Mouse (Mus musculus): Measurements from ENCODE around the gene Oxnad1.
"Not testable (repeated sequence)": the region's sequence is repeated elsewhere in the genome, so short reads cannot be mapped to it uniquely, and the experiment has no call there.

The Oxnad1 gene

DNA sequence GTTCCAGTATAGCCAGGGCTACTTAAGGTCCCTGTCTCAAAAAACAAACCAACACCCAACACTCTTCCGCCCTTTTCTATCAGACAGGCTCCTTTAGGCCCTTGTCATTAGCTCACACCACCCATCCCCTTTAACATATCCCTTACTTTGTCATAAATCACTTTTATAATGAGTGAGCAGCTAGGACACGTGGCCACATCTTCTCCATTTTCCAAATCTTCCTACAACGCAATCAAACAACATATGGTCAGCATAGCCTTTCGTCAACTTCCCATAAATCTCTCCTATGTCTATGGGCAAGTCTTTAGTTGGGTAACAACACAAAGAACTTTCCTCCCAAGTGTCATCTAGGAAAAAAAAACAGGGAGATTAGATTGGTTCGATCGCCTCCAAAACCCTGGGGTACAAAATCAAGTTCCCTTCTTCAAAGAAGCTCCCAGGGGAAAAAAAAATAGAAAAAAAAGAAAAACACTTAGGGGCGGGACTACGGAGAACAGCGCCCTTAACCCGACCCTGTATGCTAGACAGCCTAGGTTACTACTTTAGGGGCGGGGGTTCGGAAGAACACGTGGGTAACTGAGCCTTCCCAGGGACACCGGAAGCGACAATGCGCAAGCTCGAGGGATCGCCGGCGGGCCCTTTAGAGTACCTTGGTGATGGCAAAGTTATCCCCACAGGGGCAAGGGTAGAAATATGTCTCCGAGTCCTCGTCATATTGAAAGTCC is at the start of gene Oxnad1:
Gene Oxnad1 (plus strand): TSS at position 614 of the 725 bp plus-strand sequence.
- DNase-seq (ENCODE audit: low spot score), result no peak

DNA sequence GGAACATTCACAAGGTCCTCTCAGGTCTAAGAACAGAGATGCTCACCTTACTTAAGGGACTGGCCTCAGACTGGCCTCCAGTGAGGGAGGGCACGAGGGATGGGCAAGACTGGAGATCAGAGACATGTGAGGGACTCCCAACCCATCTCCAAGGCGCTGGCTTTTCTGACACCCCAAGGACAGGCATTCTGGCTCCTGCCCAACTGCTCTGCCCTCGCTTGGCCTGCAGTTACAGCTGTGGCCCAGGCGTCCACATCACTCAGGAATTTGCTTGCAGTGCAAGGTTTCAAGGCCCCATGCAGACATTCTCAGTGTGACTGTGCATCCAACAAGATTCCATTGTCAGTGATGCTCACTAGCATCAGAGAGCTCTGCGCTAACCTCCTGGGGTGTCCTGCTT is 48.7 kb upstream of the Oxnad1 start:
- DNase-seq (ENCODE audit: low spot score), result no peak

GRCm38 (mm10) chr14:32037661-32038252 is 47.4 kb upstream of the Oxnad1 start:
- no peak for DNase-seq (ENCODE audit: low spot score)

DNA sequence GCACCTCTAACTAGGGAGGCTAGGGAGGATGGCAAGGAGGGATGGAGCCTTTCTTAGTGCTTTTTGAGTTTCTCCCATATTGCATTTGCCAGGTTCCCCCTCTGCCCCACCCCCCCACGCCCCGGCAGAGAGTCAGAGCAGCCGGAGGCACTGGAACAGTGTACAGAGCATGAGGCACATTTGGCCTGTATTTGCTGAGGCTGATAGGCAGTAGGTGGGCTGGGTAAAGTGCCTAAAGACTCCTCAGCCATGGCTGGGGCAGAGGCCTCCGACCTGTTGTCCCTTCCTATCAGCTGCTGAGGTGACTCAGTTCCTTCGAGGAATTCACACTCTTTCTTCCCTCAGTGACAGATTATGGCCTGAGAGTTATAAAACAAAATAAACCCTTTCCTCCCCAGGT is 43.1 kb upstream of the Oxnad1 start:
- no peak for DNase-seq (ENCODE audit: low spot score)

- no peak for DNase-seq (ENCODE audit: low spot score)
These were observed 38.8 kb upstream of the Oxnad1 start for GRCm38 (mm10) chr14:32046357-32046756.

DNA sequence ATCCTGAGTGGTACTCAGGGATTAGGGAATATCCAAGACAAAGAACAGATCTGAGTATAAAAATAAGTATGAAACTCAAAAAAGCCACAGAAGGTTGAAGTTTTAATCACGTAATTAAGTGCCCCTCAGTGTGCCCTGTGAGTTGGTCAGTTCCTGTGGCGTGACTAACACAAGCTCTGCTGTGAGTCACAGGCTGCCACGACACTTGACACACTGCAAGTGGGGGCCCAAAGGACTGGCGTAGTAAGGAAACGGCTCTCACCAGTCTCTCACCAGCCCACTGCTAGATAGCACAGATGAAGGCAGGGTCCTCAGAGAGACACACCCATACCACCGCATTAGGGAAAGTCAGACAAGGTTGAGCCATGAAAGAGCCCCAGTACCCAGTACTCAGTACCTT is 35.0 kb upstream of the Oxnad1 start:
- no peak for DNase-seq (ENCODE audit: low spot score)

- no peak for DNase-seq (ENCODE audit: low spot score)
These were observed 31.3 kb upstream of the Oxnad1 start for GRCm38 (mm10) chr14:32053895-32054294.

GRCm38 (mm10) chr14:32054788-32055187 is 30.4 kb upstream of the Oxnad1 start:
- no peak for DNase-seq (ENCODE audit: low spot score)

DNA sequence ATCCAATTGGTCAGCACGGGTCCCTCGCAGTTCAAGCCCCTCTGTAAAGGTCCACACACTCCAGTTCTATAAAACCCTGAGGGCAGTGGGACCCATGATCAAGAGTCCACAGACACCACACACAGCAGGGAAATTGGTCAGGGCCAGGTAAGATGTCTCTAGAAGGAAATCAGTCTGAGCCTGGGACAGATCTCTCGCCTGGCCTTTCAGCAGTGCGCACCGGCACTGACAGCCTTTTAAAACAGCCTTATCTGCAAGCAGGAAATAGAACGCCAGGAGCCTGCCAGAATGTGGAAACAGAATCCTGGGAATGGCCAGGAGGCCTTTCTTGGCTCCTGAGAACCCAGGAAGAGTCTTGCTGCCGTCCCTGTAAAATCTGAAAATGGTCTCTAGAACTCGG is 29.4 kb upstream of the Oxnad1 start:
- DNase-seq (ENCODE audit: low spot score), result no peak

GRCm38 (mm10) chr14:32056675-32057074 is 28.5 kb upstream of the Oxnad1 start:
- DNase-seq (ENCODE audit: low spot score), result no peak

- no peak for DNase-seq (ENCODE audit: low spot score)
These were observed 27.5 kb upstream of the Oxnad1 start for GRCm38 (mm10) chr14:32057664-32058063.

- no peak for DNase-seq (ENCODE audit: low spot score)
These were observed 23.8 kb upstream of the Oxnad1 start for GRCm38 (mm10) chr14:32061398-32061797.

DNA sequence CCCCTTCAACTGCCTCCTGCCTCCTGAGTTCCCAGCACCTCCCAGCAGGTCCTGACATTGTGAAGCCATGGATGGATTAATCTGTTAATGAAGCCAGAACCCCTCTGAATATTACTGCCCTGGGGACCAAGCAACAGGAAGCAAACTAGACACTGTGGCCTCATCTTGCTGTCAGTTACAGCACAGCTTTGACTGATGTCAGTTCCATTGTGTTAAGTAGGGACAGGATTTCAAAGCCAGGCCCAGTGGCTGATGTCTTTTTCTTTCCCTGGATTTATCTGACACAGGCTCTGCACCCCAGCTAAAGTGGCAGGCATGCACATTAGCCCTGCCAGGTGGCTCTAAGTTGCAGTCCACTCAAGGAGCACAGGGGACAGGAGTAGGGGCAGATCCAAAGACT is 12.4 kb upstream of the Oxnad1 start:
- DNase-seq (ENCODE audit: low spot score), result no peak

GRCm38 (mm10) chr14:32073211-32073685 is 11.9 kb upstream of the Oxnad1 start:
- peak; percentile 47 for DNase-seq (ENCODE audit: low spot score)

DNA sequence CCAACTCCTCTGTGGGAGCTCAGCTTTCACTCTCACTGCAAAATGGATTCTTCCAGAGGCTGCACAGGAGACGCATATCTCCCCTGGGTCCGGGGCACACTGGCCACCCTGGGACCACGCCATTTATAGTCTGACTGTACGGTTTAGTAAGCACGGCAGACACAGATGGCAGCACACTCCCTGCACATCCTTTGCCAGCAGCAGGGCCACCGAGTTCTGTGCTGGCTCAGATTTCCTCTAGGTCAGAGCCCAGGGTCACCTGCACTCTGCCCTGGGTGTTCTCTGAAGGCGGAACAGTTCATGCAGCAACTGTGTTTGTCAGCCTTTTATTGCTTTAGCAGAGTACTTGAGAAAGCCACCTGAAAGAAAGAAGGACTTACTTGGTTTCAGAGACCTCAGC is 11.3 kb upstream of the Oxnad1 start:
- no peak for DNase-seq (ENCODE audit: low spot score)

DNA sequence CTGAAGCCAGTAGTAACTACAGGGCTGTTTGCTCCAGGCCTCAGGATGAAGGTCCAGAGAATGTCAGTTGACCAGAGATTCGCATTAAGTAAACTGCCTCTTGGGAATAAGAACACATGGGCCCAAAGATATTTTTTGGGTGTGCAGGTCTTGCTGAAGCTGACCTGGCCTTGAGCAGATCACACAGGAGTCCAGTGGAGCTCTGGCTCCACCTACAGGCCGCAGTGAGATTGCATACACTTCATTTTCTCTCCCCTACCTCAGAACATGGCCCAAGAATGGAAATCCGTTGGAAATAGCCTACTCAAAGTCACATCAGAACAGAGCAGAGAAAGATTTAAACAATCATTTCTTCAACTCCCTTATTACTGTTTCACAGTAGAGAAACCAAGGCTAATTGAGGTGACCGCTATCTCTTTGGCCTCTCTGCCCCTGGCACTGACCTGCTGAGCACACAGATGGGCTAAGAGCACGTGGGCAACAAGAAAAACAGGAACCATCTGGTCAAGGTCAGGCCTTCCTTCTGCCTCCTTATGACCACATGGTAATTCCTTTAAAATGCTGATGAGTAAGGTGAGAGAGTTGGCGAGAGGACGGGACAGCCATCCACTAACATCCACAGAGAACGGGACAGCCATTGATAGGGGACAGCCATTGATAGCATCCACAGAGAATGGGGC is 8.1 kb upstream of the Oxnad1 start:
- peak; percentile 66 for DNase-seq (ENCODE audit: low spot score)

- no peak for DNase-seq (ENCODE audit: low spot score)
These were observed 4.1 kb upstream of the Oxnad1 start for GRCm38 (mm10) chr14:32081026-32081425.

DNA sequence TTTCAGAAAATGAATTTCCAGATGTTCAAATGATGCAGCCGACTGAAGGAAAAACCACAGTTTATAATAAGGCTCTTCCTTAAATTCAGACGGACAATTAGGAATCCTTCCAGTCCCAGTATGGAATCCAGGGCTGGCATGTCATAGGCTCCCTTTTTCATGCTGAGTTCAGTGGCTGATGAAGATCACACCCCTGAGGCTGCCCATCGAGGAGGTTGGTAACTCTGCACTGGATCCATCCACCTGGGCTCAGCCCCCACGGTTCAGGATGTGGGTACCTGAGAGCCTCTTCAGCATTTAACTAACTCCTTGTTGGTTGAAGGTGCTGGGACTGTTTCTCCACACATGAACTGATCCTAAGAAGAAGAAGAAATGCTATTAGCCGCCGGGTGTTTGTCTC is 2.3 kb upstream of the Oxnad1 start:
- no peak for DNase-seq (ENCODE audit: low spot score)

DNA sequence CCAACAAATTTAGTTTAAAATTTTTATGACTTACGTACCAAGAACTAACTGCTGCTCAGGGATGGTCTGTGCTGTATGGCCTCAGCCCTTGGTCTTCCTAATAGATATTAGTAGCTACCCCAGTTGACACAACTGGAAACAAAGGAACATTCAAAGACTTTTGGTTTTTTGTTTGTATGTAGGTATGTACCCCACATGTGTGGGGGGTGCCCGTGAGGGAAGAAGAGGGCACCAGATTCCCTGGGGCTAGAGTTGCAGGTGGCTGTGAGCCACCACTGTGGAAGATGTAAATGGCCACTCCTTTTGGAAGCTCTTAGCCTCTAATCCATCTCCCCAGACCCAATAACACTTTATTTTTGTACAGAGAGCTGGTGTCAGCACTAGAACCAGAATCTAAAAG is 1.7 kb upstream of the Oxnad1 start:
- DNase-seq (ENCODE audit: low spot score), result no peak

DNA sequence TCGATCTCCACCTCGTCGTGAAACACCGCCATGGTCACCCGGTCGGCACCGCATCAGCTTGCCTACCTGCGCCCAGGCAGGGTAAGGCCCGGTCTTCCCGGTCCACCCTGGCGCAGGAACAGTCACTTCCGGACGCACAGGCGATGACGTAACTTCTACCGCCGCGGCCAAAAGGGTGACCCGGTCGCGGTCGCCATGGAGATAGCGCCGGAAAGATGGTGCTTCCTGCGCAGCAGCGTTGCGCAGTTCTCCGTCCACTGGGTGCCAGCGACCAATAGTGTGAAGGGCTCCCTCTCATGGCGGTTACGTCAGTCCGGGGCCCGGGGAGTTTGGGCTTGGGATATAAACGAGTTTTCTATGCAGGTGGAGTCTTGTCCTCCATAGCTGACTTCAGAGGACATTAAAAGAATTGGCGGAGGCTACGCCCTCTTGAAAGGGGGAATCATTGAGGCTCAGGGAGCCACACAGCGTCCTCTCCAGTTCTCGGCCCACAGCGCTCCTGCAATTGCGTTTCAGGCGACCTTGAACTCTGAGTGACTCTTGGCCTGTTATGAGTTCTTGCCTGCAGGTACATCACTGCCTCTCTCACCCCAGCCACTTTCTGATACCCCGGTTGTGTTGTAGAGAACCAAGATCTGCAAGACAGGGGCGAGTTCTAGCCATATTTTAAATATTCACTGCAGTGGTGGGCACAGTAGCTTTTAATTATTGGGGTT is 470 bp downstream of the Oxnad1 start, which contains the start of gene Dph3:
Gene Dph3 (minus strand): TSS at position 244 of the 716 bp plus-strand sequence.
- DNase-seq (ENCODE audit: low spot score), result peak; percentile 99

GRCm38 (mm10) chr14:32086226-32086625 is 1.1 kb downstream of the Oxnad1 start:
- no peak for DNase-seq (ENCODE audit: low spot score)

DNA sequence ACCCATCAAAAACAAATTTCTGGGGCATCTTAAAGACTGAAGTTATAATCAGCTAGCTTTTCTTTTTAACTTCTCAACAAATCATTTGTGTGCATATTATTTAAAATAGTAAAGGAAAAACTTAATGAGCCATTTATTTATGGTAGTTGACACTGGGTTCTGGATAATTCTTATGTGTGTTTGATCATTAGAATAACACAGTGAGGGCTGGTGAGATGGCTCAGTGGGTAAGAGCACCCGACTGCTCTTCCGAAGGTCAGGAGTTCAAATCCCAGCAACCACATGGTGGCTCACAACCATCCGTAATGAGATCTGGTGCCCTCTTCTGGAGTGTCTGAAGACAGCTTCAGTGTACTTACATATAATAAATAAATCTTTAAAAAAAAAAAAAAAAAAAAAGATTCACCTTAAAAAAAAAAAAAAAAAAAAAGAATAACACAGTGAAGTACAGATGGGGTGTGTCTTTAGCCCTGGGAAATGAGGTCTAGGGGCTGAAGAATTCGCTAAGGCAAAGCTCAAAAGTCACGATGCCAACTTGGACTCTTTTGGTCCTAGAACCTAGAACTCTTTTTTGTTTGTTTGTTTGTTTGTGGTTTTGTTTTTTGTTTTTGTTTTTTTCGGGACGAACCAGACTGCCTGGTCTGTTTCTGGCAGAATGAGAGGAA is 2.5 kb downstream of the Oxnad1 start:
- not testable (repeated sequence) for DNase-seq (ENCODE audit: low spot score)

Data from layer of hippocampus, adult 11-12 months (tissue).